Mouse (Mus musculus): ENCODE data around the gene Ccng2. TPM values are rescaled to one million over a fixed set of nuclear protein-coding genes. Genes with fewer than 3 reads are reported as not detected.

Gene Ccng2
- total RNA-seq, 2 experiments from 2014 or later, result 19.4 to 22.2 TPM

GRCm38 (mm10) chr5:93323320-93324001, 56.4 kb downstream of the Ccng2 start:
- intact Hi-C loops (cut with DNase I), result loop anchor here (5.0 kb wide), 1 partner anchor 141 kb away; no protein-coding TSS in a partner anchor
- DNase-seq, result peak in 1 of 2 experiments; percentile 24

Other genes with a start within 250 kb of the Ccng2 start
- gene Sowahb, start 222.2 kb upstream of the Ccng2 start, total RNA-seq (2021), result not detected
- gene Sept11, start 173.8 kb upstream of the Ccng2 start, total RNA-seq (2021), result 10 to 100 TPM; 48.7 to 54.9 TPM
- 100 to 1,000 TPM; 223 to 231 TPM for gene Ccni, start 60.8 kb upstream of the Ccng2 start, total RNA-seq (2021)
- gene 2010109A12Rik, start 60.7 kb upstream of the Ccng2 start, total RNA-seq (2021), result under 1 TPM; 0.53 to 0.93 TPM

All from heart, postnatal 14 days (tissue).